Mouse (Mus musculus) CD8-positive naive resting alpha-beta T cell, adult 2 months (primary cell): ENCODE data around the gene Lnx2.

ENCODE experiments used
- DNase-seq, 2 experiments: peaks; one replicate each; pipeline ENCODE4 v3.0.0; 2022; ENCODE audit warnings: low read depth in 2 of 2, low spot score in 2 of 2

Lnx2 gene

GRCm38 (mm10) chr5:147077305-147078034 lies 1.1 kb upstream of the Lnx2 start:
- DNase-seq = peak; percentile 91 to 93

DNA sequence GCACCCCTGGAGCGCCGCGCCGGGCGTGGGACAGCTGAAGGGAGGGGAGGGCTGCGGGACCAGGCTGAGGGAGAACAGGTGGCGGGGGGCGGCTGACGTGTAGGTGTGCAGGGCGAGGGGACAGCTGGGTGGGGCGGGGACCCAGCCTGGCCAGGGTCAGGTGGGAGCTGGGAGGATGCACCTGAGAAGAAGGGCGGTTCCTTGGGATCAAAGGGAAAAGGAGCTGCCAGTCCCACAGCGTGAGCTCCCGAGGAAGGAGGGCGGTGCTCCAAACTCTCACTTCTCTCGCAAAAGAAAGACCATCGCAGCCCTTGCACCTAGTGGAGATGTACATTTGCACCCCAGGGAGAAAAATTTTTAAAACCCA lies 396 bp upstream of the Lnx2 start, which contains the start of gene Polr1d:
Polr1d (plus strand) TSS at position 252 of the 367 bp plus-strand sequence.
- no peak for DNase-seq

- DNase-seq = no peak
Measured at GRCm38 (mm10) chr5:147075103-147076025, 1.0 kb downstream of the Lnx2 start.

DNA sequence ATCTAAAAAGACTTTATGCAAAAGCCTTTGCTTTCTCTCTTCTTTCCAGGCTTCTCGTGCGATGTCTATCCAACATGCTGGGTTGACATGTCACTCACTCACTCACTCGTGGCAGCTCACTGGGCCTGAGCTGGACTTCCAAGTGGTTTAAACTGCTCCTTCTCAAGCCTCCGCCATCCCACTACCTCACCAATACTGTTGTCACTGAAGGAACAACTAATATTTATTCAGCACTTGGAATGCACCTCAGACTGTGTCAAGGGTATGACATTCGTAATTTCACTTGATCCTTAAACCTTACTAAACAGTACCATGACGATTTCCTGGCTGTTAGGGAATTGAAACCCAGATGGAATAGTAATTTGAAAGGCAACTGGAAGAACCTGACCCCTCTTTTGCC lies 2.6 kb downstream of the Lnx2 start:
- DNase-seq = no peak

DNA sequence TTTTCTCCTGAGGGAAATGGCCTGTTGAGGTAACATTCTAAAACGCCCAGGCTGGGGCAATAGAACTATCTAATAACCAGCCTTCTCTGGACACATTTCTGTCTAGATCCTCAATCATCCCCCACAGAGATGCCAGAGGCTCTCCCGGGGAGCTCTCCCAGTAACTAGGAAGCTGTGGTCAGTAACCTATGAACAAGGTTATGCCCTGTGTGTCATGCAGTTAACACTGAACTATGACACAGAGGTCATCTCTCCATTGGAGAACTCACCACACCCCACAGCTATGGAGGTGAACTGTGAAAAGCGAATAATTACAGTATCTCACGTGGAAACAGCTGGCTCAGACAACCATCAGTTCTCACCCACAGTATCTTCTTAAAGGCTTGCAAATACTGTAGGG lies 4.5 kb downstream of the Lnx2 start:
- no peak for DNase-seq

DNA sequence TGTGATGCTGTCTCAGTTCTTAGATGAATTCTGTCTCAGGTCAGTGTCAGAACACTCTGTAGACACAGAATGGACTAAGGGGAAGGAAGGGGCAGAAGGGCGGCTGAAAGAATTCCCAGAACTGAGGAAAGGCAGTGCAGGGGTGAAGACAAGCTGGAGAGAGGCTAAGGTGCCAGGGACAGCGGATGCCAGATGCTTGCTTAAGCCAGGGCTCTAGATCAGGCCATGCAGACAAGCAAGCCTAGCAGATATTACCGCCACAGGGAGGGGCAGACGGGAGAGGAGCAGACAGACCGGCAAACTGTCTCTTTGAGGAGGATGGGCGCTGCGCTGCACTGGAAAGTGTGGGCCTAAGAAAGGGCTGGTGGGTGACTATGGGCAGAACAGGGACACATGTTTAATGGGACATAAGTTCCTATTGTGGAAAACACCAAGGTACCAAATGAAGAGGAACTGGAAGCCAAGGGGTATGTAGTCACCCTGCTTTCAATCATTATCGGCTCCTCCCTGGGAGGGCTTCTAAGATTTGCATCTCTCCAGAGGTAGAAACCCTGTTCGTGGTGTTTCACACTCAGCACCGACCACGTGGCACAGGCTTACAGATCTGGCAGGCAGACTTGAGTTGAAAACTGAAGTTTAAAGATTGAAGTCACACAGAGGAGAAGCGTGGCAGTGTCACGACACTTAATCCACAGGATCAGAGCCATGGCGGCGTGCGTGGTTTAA lies 5.4 kb downstream of the Lnx2 start:
- DNase-seq = no peak

DNA sequence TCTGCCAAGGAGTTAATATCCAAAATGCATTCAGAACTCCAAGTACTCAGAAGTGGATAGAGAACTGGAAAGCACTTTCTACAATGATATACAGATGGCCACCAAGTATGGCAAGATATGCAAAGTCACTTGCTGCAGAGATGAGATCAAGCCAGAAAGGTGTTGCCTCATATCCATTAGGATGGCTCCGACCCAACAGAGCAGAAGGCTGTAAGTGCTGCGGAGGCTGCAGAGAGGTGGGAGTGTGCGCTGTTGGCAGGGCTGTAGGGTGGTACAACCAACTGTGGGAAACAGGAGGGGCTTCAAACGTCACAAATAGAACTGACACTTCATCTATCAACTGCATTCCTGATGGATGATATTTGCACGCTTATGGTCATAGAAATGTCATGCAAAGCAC lies 7.5 kb downstream of the Lnx2 start:
- DNase-seq = no peak

- DNase-seq = no peak
Measured at GRCm38 (mm10) chr5:147066965-147067364, 9.4 kb downstream of the Lnx2 start.

DNA sequence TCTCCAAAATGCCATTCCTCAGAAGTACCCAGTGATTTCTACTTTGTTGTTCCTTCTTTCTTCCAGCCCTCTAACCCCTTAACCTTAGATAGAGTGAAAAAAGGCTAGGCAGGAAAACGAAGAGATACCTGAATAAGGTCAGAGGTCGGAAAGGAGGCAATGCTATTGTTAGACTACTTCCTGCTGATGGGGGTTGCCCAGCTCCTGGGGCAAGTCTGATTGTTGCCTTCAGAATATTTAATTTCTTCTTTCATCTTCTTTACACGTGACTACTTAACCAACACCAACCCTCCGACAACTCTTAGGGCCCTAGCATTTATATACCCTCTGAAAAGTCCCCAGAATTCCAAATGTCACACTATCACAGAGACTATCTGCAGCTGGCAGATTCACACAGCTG lies 10.3 kb downstream of the Lnx2 start:
- no peak for DNase-seq

DNA sequence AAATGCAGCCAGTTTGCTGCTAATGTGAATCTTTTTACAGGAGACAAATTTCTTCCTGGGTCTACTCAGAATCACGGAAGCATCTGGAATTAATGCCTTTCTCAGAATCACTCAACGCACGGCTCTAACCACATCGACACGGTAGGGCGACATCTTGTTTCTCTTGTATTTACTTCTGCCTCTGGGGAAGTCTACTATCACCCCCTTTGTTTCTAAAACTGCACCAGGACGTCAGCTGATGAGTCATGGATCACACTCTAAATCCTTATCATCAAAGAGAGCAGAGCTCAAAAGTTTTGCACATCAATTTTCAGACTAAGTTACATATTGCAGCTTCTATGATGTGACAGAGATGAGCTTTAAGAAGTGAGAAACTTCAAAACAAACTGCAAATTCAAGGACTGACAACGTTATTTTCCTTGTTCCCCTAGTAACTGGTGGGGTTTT lies 13.1 kb downstream of the Lnx2 start:
- DNase-seq = peak; percentile 56 to 64

- no peak for DNase-seq
Measured at GRCm38 (mm10) chr5:147060024-147060423, 16.4 kb downstream of the Lnx2 start.

DNA sequence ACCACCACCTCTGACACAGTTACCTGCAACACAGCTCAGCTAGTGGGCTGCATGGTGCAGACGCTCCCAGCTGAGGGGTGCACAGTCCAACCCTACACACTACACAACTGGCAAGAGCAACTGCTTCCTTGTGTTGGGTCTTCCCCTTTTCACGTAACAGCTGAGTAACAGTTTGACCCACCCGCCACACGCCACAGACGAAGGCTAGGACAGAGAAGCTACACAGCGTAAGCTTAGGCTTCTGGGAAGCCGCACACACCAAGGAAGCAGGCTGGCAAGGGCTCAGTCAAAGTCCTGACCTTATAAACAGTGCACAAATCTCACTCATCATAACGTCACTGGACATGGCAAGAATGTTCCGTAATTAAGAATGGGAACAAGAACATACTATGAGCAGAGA lies 17.1 kb downstream of the Lnx2 start:
- no peak for DNase-seq

GRCm38 (mm10) chr5:147058661-147059060 lies 17.7 kb downstream of the Lnx2 start:
- DNase-seq = no peak

DNA sequence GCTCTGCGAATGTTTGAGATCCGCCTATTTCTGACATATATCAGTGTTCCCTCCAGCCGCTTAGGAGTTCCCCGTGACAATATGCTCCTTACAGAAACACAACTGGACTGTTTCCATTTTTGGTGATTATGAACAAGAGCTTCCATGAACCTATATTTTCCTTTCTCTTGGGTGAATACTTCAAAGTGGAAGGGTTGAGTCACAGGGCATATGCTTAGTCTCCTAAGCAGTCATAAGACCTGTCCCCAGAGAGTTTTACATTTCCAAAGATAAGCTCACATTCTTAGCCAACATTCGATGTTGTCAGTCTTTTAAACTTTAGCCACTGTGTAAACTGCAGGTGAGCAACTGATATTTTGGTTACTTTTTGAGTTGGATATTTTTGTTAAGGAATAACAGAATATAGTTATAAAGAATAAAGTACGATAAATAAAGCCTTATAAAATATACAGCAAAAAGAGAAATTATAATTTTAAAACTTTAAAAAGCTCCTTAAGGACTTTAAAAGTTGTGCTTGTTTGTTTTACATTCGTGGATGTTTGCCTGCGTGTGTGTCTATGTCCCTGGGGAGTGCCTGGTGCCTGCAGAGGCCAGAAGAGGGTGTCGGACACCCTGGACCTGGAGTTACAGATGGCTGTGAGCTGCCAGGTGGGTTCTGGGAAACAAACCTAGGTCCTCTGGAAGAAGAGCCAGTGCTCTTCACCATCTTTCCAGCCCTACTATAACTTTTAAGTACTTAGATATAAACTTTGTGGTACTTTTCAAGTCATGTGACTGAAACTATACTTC lies 18.6 kb downstream of the Lnx2 start:
- DNase-seq = no peak

DNA sequence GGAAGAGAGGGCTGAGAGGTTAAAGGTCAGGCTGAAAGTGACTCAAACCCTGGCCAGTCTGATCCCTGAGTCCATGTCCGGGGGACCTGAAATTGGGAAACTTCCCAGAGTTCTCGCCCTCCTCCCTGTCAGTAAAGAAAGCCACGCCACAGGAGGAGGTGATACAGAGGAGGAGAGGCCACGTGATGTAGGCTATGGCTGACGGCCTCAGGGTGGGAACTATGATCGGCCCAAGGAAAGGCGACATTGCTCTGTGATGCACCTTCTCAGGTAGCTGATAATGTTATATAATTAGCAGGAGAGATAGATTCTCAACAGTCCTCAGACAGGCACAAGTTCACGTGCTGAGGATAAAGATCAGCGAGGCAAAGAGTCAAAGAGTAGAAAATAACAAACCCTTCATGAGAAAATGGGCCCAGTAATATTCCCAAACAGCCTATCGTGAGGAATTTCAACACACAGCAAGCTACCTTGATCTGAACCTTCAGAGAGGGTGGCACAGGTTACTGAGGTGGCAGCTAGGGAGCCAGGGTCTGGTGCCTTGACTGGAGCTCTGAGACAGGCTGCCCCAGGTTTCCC lies 19.6 kb downstream of the Lnx2 start:
- no peak for DNase-seq

- DNase-seq = no peak
Measured at GRCm38 (mm10) chr5:147055572-147056245, 20.7 kb downstream of the Lnx2 start.

DNA sequence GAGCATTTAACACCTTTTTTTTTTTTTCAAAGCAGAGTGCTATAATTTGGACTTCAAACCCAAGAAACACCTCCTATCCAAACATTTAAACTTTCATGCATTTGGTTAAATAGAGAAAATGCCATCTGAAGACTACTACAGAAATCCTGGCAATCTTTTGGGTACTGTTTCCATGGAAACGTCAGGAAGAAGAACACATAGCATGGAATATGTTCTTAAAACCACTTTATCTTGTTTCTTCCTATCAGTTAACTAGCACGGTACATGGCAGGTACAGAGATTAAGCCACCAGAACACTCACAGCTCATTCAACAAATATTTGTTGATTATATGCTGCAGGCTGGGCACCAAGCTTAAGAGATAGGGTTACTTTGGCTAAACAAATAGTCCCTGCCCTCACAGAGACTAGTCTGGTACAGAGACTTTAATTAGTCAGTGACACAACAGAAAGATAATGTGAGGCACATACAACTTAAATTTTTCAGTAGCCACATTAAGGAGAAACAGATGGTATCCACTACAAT lies 21.6 kb downstream of the Lnx2 start:
- no peak for DNase-seq

GRCm38 (mm10) chr5:147054328-147054727 lies 22.1 kb downstream of the Lnx2 start:
- no peak for DNase-seq

DNA sequence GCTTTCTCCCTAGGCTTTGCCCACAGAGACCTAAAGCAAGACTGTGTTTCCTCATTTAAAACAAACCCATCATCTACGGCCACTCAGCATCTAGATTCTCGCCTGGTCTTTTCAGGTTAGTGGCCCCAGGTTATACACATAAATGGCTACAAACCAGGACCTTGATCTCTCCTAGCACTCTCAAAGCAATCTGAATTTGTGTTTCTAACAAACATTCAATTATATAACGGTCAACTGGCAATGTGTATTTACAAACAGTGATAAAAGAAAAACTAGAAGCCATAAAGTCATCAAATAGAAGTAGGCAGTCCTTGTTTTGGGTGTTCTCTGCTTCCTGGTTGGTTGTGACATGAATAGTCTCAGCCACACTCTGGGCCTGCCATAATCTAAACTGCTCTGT lies 22.9 kb downstream of the Lnx2 start:
- no peak for DNase-seq

- DNase-seq = no peak
Measured at GRCm38 (mm10) chr5:147053071-147053470, 23.3 kb downstream of the Lnx2 start.
